Mouse (Mus musculus) MEL (cell line): Measurements from ENCODE around the gene Mylk.

Source experiments
- CHD2 ChIP-seq: IDR thresholded peaks from 2 replicates; pipeline ENCODE4 v1.6.1; 2011; ENCODE audit warnings: low read length, improper control_type of control experiment
- CTCF ChIP-seq, 3 experiments: IDR thresholded peaks in 2 of 3; conservative IDR thresholded peaks in 1 of 3; 2 replicates each; pipeline ENCODE4 v1.5.1; 2011 to 2012; ENCODE audit warnings: low read length in 3 of 3, low read depth in 2 of 3, mild to moderate bottlenecking in 2 of 3, improper control_type of control experiment in 1 of 3, inconsistent platforms in 1 of 3, mixed read lengths in 1 of 3, moderate library complexity in 1 of 3; ENCODE audit not compliant: control insufficient read depth in 1 of 3, insufficient read depth in 1 of 3, poor library complexity in 1 of 3, severe bottlenecking in 1 of 3
- EP300 ChIP-seq, 2 experiments: IDR thresholded peaks; 2 replicates each; pipeline ENCODE4 v1.6.1; 2011; ENCODE audit warnings: improper control_type of control experiment in 2 of 2, low read length in 2 of 2, low read depth in 1 of 2, mild to moderate bottlenecking in 1 of 2
- MAX ChIP-seq: IDR thresholded peaks from 2 replicates; pipeline ENCODE4 v1.6.1; 2011; ENCODE audit warnings: low read length, improper control_type of control experiment
- POLR2A ChIP-seq, 2 experiments: IDR thresholded peaks; 2 replicates each; pipeline ENCODE4 v1.6.1; 2011 to 2012; ENCODE audit warnings: low read length in 2 of 2, mild to moderate bottlenecking in 2 of 2, control low read depth in 1 of 2, improper control_type of control experiment in 1 of 2, low read depth in 1 of 2, moderate library complexity in 1 of 2; ENCODE audit not compliant: control insufficient read depth in 1 of 2, insufficient read depth in 1 of 2, poor library complexity in 1 of 2
- POLR2AphosphoS2 ChIP-seq: IDR thresholded peaks from 2 replicates; pipeline ENCODE4 v1.6.1; 2011; ENCODE audit warnings: low read length, improper control_type of control experiment
- RCOR1 ChIP-seq: IDR thresholded peaks from 2 replicates; pipeline ENCODE4 v1.6.1; 2012; ENCODE audit warnings: low read depth, mild to moderate bottlenecking, inconsistent platforms, low read length, improper control_type of control experiment
- ZNF384 ChIP-seq: IDR thresholded peaks from 2 replicates; pipeline ENCODE4 v1.6.1; 2012; ENCODE audit warnings: low read depth, mild to moderate bottlenecking, inconsistent platforms, low read length, improper control_type of control experiment

DNA sequence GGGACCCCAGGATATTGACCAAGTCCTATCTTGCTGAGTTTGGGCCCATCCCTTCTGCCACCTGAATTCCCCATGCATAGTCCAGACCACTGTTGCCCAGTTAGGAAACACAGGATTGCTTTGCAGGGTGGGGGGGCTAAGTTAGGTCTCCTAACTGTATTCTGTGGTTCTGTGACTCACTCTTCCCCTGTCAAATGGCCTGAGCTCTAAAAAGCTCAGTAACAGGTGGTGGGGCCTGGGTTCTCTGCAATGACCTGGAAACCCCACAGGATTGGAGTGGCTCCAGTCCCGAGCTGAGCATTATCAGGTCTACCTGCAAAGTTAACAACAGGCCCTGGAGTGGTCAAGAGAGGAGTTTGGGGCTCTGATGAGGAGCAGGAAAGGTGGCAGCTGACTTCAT is 47.5 kb downstream of the Mylk start:
- TF ChIP-seq POLR2A (IDR thresholded peaks at IDR 0.05; ENCODE audit: control insufficient read depth in 1 of 2, insufficient read depth in 1 of 2, low read depth in 1 of 2, low read length in 2 of 2, poor library complexity in 1 of 2) (no peak), CTCF (IDR thresholded peaks at IDR 0.05 in 2 of 3, conservative IDR thresholded peaks at IDR 0.05 in 1 of 3; ENCODE audit: control insufficient read depth in 1 of 3, insufficient read depth in 1 of 3, low read depth in 2 of 3, low read length in 3 of 3, poor library complexity in 1 of 3, severe bottlenecking in 1 of 3) (no peak), MAX (no peak), RCOR1 (no peak), ZNF384 (no peak), POLR2AphosphoS2 (no peak), EP300 (IDR thresholded peaks at IDR 0.05; ENCODE audit: low read depth in 1 of 2, low read length in 2 of 2) (no peak), CHD2 (no peak)
